Mouse (Mus musculus) intestine, embryonic 16.5 days (tissue): ENCODE measurements at regions not wholly inside any gene's neighbourhood (a gene's known extent, or its start where the extent isn't known, plus 50 kb on each side); places are given as distances from the start of the nearest gene placed in this dataset.

Source experiments
- ATAC-seq: fragments of 200-750 bp; cut with Nextera tagmentation; 2 replicates; pipeline ENCODE4 v1.8.0; 2017; ENCODE audit warnings: moderate TSS enrichment, moderate library complexity
- H3K27ac ChIP-seq: fragments of 300-500 bp; sonication (generic); 2 replicates; pipeline ENCODE4 v1.5.1; 2014; ENCODE audit warnings: mild to moderate bottlenecking, low read length
- H3K27me3 ChIP-seq: fragments of 300-500 bp; sonication (generic); replicated peaks from 2 replicates; pipeline ENCODE4 v1.6.1; 2014; ENCODE audit warnings: low read length, control low read depth, mixed read lengths; ENCODE audit not compliant: control insufficient read depth, insufficient read depth
- H3K36me3 ChIP-seq: fragments of 300-500 bp; sonication (generic); 2 replicates; pipeline ENCODE4 v1.6.1; 2014; ENCODE audit warnings: low read length, control low read depth; ENCODE audit not compliant: control insufficient read depth, insufficient read depth
- H3K4me1 ChIP-seq: fragments of 300-500 bp; sonication (generic); 2 replicates; pipeline ENCODE4 v1.6.1; 2014; ENCODE audit warnings: low read length, control low read depth, mixed read lengths; ENCODE audit not compliant: control insufficient read depth, insufficient read depth
- H3K4me2 ChIP-seq: fragments of 300-500 bp; sonication (generic); 2 replicates; pipeline ENCODE4 v1.6.1; 2014; ENCODE audit warnings: low read depth, low read length, control low read depth
- H3K4me3 ChIP-seq: fragments of 300-500 bp; sonication (generic); 2 replicates; pipeline ENCODE4 v1.5.1; 2014; ENCODE audit warnings: mild to moderate bottlenecking, low read length
- H3K9ac ChIP-seq: fragments of 300-500 bp; sonication (generic); 2 replicates; pipeline ENCODE4 v1.6.1; 2014; ENCODE audit warnings: low read depth, low read length
- H3K9me3 ChIP-seq: fragments of 300-500 bp; sonication (generic); 2 replicates; pipeline ENCODE4 v1.6.1; 2016; ENCODE audit warnings: low read length, control low read depth; ENCODE audit not compliant: control insufficient read depth
- WGBS: fragments of 180-500 bp; shearing (Covaris S2); extraction: QIAGEN DNeasy Blood & Tissue Kit; methylation state at CpG from one replicate; pipeline ENCODE4 v1.1.7; 2014; 5-methylcytosine and 5-hydroxymethylcytosine counted together

- H3K4me3 ChIP-seq: no peak overlapping the region
- no peaks in the 10 kb centered on the region for H3K9me3 ChIP-seq
- H3K27ac ChIP-seq: no peak overlapping the region
- H3K4me1 ChIP-seq: no peaks in the 10 kb centered on the region
- H3K27me3 ChIP-seq: no peaks in the 10 kb centered on the region
- H3K4me2 ChIP-seq: no peak overlapping the region
- H3K36me3 ChIP-seq: no peaks in the 10 kb centered on the region
- ATAC-seq: no peak
- no peak overlapping the region for H3K9ac ChIP-seq
- WGBS: 76% methylated on average over 4 of the region's 4 CpGs
Observed at GRCm38 (mm10) chr11:90088473-90088872, 58.3 kb downstream of the Tmem100 start.

GRCm38 (mm10) chr11:90094052-90094451, 63.9 kb downstream of the Tmem100 start:
- WGBS: 53% methylated on average over 7 of the region's 7 CpGs

GRCm38 (mm10) chr11:90094700-90095355, 64.7 kb downstream of the Tmem100 start:
- ATAC-seq: no peak
- Histone ChIP-seq H3K36me3 (no peaks in the 10 kb centered on the region), H3K9ac (no peak overlapping the region), H3K4me2 (no peak overlapping the region), H3K4me3 (no peak overlapping the region), H3K9me3 (no peaks in the 10 kb centered on the region), H3K27me3 (no peaks in the 10 kb centered on the region), H3K27ac (no peak overlapping the region), H3K4me1 (no peaks in the 10 kb centered on the region)
- WGBS: 58% methylated on average over 7 of the region's 7 CpGs

More at GRCm38 (mm10) chr11:90094052-90094451, 63.9 kb downstream of the Tmem100 start:
- Histone ChIP-seq H3K4me1 (no peaks in the 10 kb centered on the region), H3K27ac (no peak overlapping the region), H3K9me3 (no peaks in the 10 kb centered on the region), H3K9ac (no peak overlapping the region), H3K27me3 (no peaks in the 10 kb centered on the region), H3K4me3 (no peak overlapping the region), H3K4me2 (no peak overlapping the region), H3K36me3 (no peaks in the 10 kb centered on the region)
- ATAC-seq: no peak

- Histone ChIP-seq H3K9me3 (no peaks in the 10 kb centered on the region), H3K27ac (no peak overlapping the region), H3K36me3 (no peaks in the 10 kb centered on the region), H3K27me3 (no peaks in the 10 kb centered on the region), H3K9ac (no peak overlapping the region), H3K4me3 (no peak overlapping the region), H3K4me1 (no peaks in the 10 kb centered on the region), H3K4me2 (no peak overlapping the region)
- WGBS: 82% methylated on average over 7 of the region's 7 CpGs
- ATAC-seq: no peak
Observed at GRCm38 (mm10) chr11:90098471-90098870, 68.3 kb downstream of the Tmem100 start.

- 37% methylated on average over 1 of the region's 1 CpGs for WGBS
- Histone ChIP-seq H3K36me3 (no peaks in the 10 kb centered on the region), H3K4me1 (no peaks in the 10 kb centered on the region)
Observed at GRCm38 (mm10) chr11:90099178-90099577, 69.0 kb downstream of the Tmem100 start.

GRCm38 (mm10) chr11:90100161-90100560, 70.0 kb downstream of the Tmem100 start:
- Histone ChIP-seq H3K36me3 (no peaks in the 10 kb centered on the region), H3K27ac (no peak overlapping the region), H3K9ac (no peak overlapping the region), H3K4me2 (no peak overlapping the region), H3K4me3 (no peak overlapping the region), H3K9me3 (no peaks in the 10 kb centered on the region), H3K27me3 (no peaks in the 10 kb centered on the region), H3K4me1 (no peaks in the 10 kb centered on the region)
- WGBS: 81% methylated on average over 2 of the region's 2 CpGs
- no peak for ATAC-seq

More at GRCm38 (mm10) chr11:90099178-90099577, 69.0 kb downstream of the Tmem100 start:
- no peak overlapping the region for H3K4me2 ChIP-seq
- no peak overlapping the region for H3K4me3 ChIP-seq
- no peak overlapping the region for H3K27ac ChIP-seq
- H3K9ac ChIP-seq: no peak overlapping the region
- ATAC-seq: no peak
- H3K9me3 ChIP-seq: no peaks in the 10 kb centered on the region
- no peaks in the 10 kb centered on the region for H3K27me3 ChIP-seq

GRCm38 (mm10) chr11:90101284-90101683, 71.1 kb downstream of the Tmem100 start:
- Histone ChIP-seq H3K27ac (no peak overlapping the region), H3K4me2 (no peak overlapping the region), H3K4me3 (no peak overlapping the region), H3K27me3 (no peaks in the 10 kb centered on the region), H3K36me3 (no peaks in the 10 kb centered on the region), H3K9me3 (no peaks in the 10 kb centered on the region), H3K9ac (no peak overlapping the region), H3K4me1 (no peaks in the 10 kb centered on the region)
- 82% methylated on average over 8 of the region's 8 CpGs for WGBS
- ATAC-seq: no peak

GRCm38 (mm10) chr11:90106063-90106798, 76.1 kb downstream of the Tmem100 start:
- Histone ChIP-seq H3K9ac (no peak overlapping the region), H3K4me3 (no peak overlapping the region), H3K9me3 (no peaks in the 10 kb centered on the region), H3K27me3 (no peaks in the 10 kb centered on the region), H3K36me3 (no peaks in the 10 kb centered on the region), H3K4me2 (no peak overlapping the region), H3K27ac (no peak overlapping the region), H3K4me1 (no peaks in the 10 kb centered on the region)
- no peak for ATAC-seq
- WGBS: 46% methylated on average over 12 of the region's 12 CpGs

GRCm38 (mm10) chr11:90109681-90110111, 77.8 kb upstream of the Gm45716 start:
- Histone ChIP-seq H3K9ac (no peak overlapping the region), H3K9me3 (no peaks in the 10 kb centered on the region), H3K4me2 (no peak overlapping the region), H3K27me3 (no peaks in the 10 kb centered on the region), H3K27ac (no peak overlapping the region), H3K4me1 (no peaks in the 10 kb centered on the region), H3K36me3 (no peaks in the 10 kb centered on the region), H3K4me3 (no peak overlapping the region)
- 44% methylated on average over 2 of the region's 2 CpGs for WGBS
- no peak for ATAC-seq
